Mouse (Mus musculus): Measurements from ENCODE around the gene Snx6.
"Not testable (repeated sequence)": the region's sequence is repeated elsewhere in the genome, so short reads cannot be mapped to it uniquely, and the experiment has no call there.

Snx6 gene

DNA sequence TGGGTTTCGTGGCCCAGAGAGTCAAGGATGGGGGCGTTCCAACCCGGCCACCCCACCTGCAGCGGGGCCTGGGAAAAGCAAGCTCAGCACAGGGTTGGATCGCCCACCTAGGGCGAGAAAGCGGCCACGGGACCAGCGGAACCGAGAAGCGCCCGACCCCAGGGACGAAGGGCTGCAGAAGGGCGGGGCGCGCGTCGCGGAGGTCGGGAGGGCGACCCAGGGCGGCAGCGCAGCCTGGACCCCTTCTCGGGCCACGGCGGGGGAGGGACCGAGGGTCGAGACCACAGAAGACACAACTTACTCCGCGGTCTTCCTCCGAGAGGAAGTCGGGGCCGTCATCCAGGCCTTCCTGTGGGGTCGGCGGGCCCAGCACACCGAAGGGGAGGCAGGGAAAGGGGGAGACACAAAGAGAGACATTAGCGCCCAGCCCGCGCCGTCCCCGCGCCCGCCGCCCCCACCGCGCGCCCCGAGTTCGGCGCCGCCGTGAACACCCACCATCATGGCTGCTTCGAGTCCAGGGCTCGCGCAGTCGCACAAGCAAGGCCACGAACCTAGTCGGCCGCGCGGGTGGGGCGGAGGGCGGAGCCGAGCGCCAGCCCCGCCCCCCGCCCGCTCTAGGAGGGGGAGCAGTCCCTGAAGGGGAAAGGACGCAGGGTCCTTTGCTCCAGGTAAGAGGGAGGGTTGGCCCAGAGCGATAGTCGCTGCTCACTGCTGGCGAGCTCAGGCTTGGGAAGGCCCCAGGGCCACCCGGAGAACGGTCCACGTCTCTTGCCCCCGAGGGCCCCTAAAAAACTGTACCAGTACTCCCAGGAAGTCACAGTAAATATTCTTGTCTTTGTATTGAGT, at the start of gene Snx6:
TSS of gene Snx6 (minus strand) at position 551 of the 846 bp plus-strand sequence.
- DNase-seq (ENCODE audit: low spot score in 2 of 2): peak; percentile 75 to 76

GRCm38 (mm10) chr12:54844415-54844814, 48.9 kb upstream of the Snx6 start:
- no peak for DNase-seq (ENCODE audit: low spot score in 2 of 2)

DNA sequence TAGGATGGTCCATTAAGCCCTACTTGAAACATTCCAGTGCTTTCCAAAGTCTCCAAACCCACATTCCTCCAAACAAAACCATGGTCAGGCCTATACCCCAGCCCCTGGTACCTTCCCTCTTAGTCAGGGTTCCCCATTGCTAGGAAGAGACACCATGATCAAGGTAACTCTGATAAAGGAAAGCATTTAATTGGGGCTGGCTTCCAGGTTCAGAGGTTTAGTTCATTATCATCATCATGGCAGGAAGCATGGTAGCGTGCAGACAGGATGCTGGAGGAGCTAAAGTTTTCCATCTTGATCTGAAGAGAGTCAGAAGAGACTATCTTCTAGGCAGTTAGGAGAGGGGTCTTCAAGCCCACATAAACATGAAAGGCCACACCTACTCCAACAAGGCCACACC, 46.1 kb upstream of the Snx6 start:
- DNase-seq (ENCODE audit: low spot score in 2 of 2): no peak

DNA sequence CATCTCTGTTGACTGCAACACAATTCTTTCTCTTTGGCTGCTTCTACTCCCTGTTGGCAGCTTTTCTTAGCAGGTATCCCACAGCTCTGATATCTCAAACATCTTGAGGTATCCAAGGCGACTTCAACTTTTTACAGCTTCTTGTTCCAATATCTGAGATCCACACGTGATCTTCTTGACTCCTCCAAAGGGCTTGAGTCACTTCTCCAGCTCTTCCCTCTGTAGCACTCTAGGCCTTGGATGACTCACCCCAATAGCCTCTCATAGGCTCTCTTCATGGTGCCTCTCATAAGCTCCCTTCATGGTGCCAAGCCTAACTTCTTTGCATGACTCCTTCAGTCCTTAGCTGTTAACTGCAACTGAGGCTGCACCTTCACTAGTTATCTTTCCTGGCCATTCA, 44.3 kb upstream of the Snx6 start:
- DNase-seq (ENCODE audit: low spot score in 2 of 2): no peak

GRCm38 (mm10) chr12:54838931-54839330, 43.4 kb upstream of the Snx6 start:
- DNase-seq (ENCODE audit: low spot score in 2 of 2): no peak

DNA sequence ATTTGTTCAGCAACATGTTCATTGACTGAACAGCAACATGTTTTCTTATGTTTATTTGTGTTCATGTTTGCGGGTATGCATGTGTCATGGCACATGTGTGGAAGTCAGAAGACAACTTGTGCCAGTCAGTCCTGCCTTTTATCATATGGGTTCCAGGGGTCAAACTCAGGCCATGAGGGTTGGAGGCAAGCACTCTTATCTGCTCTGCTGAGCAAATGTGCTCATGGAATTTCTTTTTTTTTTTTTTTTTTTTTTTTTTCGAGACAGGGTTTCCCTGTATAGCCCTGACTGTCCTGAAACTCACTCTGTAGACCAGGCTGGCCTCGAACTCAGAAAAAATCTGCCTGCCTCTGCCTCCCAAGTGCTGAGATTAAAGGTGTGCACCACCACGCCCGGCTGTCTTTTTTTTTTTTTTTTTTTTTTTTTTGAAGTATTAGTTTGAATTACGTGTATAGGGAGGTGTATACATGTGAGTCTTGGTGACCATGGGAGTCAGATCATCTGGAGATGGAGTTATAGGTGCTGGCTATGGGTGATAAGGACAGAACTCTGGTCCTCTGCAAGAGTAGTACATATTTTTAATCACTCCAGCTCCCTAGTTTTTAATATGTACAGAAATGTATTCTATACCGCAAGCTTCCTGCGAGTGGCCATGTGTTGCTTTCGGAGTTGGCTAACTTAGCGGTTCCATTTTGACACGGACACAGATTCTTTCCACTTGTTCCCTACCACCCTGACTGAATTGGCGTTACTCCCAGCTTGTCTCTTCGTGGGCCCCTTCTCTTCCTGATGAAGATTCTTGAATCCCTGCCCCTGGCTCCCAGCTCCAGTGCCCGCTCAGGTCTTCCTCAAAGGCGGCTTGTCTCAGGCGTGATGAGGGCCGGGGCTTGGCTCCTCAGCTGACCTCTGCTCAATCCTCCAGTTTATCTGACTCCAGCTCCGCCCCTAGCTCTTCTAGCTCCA, 40.4 kb upstream of the Snx6 start:
- DNase-seq (ENCODE audit: low spot score in 2 of 2): no peak

DNA sequence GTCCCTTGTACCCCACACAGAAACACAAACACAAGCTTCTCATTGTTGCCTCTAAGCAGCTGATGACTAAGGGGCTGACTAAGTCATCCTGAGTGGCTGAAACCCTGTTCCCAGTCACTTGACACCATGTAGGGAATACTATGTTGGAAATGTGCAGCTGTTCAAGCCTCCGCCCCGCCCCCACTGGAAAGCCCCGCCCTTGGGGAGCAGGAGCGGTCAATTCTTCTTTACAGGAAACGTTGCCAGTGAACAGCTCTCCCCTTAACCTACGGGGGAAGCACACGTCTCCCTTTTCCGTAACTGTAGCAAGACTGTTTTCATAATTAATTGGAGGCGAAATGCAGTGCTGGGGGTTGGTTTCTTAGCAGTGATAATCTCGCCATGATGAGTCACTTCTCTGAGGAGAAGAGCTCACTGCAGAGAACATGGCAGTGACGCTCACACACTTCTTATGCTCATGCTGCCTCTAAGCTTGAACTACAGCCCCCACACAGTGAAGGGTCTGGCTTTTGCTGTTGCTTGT, 39.5 kb upstream of the Snx6 start:
- peak; percentile 59 to 64 for DNase-seq (ENCODE audit: low spot score in 2 of 2)

DNA sequence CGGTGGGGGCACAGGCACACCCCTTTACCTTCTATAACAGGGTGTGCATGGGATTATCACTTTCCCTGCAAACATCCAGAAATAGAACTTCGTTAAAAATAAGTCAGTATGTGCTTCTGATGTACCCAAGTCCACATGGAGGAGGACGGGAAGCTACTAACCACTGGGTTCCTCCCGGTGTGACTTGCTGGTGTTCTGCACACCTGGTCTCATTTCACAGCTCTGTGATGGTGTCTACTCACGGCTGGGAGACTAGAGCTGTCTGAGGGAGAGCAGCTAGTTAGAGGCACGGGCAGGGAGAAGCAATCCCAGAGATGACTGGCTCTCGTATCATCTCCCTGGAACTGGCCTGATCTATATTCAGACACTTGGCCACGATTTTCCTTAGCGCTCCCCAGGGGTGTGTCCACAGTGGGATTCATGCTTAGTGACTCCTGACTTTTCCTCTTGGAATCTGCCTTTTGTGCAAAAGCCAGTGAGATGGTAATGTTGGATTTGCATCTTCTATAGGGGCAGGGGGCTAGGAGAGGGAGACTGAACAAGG, 38.4 kb upstream of the Snx6 start:
- DNase-seq (ENCODE audit: low spot score in 2 of 2): no peak

DNA sequence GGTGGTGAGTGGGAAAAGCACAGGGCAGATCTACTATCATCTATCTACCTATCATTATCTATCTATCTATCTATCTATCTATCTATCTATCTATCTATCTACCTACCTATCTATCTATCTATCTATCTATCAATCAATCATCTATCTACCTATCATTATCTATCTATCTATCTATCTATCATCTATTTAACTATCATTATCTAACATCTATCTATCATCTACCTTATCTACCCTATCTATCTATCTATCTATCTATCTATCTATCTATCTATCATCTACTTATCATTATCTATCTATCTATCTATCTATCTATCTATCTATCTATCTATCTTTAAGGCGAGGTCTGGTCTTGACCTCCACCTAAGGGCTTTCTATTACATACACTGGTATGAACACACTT, 36.4 kb upstream of the Snx6 start:
- DNase-seq (ENCODE audit: low spot score in 2 of 2): not testable (repeated sequence)

- DNase-seq (ENCODE audit: low spot score in 2 of 2): peak; percentile 64
Measured at GRCm38 (mm10) chr12:54830574-54830973, 35.1 kb upstream of the Snx6 start.

DNA sequence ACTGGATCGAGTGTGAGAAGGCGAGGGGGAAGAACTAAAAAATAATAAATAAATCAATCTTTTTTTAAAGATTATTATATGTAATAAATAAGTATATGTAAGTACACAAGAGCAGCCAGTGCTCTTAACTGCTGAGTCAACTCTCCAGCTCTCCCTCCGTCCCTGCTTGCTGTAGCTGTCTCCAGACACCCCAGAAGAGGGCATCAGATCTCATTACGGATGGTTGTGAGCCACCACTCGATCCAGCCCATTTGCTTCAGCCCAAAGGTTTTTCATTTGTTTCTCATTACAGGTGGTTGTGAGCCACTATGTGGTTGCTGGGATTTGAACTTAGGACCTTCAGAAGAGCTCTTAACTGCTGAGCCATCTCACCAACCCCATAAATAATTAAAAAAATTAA, 34.4 kb upstream of the Snx6 start:
- DNase-seq (ENCODE audit: low spot score in 2 of 2): no peak

DNA sequence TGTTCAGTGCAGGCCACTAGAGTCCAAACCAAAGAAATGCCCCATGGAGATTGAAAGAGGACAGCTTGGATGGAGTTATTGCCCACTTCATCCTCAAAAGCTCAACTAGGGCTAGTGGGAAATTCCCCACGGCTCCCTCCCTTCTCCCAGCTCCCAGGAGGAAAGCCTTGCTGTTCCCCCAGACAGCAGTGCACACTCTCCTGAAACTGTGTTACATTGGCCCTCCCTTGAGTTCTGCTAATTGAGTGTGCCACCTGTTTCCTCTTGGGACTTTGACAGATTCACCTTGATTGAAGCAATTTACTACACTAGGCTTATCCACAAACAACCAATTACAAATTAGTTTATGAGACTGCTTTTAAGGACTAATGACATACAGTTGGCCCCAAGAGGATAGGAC, 32.5 kb upstream of the Snx6 start:
- no peak for DNase-seq (ENCODE audit: low spot score in 2 of 2)

DNA sequence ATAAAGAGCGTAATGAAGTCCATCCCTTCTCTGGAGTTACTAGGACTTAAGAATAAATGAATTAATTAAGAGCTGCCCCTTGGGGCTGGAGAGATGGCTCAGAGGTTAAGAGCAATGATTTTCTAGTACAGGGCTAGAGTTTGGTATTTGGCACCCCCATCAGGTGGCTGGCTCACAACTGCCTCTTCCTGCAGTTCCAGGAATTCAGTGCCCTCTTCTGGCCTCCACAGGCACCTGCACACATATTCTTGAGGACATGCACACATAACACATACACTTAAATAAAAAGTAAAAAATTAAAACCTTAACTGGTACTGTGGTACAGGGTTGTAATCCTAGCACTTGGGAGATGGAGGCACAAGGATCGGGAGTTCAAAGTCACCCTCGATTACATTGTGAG, 29.7 kb upstream of the Snx6 start:
- no peak for DNase-seq (ENCODE audit: low spot score in 2 of 2)

DNA sequence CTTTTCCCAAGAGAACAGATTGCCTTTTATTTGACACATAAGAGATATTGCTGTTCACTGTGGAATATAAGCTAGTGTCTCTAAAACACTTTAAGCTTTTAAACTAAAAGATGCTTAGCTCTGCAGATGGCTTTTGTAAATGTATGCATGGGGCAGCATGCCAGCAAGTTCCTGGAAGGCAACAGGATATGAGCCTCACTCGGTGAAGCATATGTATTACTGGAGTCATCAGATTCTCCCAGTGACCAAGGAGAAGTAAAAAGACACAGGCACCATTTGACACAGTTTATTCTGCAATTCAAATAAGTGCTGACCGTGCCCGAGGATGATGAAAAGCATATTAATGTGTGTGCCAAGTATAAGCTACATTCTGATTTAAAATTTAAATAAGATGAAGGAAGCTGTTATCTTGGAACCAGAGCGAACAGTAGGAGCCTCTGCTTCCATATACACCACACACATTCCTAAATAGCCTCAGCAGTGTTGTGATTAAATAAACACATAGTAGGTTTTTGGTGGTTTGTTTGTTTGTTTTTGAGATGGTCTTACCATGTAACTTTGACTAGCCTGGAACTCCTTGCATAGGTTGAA, 27.4 kb upstream of the Snx6 start:
- no peak for DNase-seq (ENCODE audit: low spot score in 2 of 2)

DNA sequence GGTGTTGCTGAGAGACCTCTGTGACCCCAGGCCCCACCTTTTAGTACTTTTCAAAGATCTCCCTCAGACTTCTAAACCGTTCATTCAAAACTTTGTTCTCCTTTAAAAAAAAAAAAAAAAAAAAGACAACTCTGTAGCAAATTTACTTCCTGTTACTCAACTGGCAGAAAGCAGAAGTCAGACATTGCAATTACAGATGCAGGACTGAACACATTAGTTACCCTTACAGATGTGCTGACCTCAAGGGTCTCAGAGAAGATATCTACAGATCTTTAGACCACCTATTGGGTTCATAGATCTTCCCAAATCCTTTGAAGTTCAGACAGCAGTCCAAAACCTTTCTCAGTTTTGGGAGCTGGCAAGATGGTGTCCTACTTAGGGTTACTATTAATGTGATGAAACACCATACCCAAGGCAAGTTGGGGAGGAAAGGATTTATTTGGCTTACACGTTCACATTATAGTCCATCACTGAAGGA, 25.2 kb upstream of the Snx6 start:
- no peak for DNase-seq (ENCODE audit: low spot score in 2 of 2)

DNA sequence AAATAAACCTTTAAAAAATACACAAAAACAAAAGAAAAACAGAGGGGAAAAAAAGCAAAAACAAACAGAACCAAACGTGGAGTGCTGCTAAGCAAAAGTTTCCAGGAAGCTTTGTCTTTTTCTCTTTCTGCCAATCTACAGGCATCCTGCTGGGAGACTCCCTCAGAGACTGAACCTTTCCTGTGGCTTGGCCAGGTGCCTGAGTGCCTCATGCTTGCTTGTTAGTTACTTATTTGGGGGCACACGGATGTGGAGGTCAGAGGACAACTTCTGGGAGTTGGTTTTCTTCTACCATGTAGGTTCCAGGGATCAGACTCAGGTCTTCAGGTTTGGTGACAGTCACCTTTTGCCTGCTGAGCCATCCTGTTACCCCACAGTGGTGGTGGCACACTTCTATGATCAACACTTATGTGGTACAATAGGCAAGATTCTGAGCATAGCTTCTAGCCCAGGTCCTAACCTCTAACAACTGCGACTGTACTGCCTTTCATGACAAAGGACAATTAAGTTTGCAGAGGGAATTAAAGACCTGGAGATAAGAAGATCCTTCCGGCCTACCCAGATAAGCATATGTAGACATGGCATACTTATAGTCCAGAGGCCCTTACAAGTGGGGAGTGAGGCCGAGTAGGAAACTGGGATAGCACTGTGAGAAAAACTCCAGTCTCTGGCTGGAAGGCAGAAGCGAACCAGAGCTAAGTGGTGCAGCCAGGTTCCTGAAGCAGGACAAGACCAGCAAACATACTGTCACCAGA, 23.9 kb upstream of the Snx6 start:
- DNase-seq (ENCODE audit: low spot score in 2 of 2): no peak

- DNase-seq (ENCODE audit: low spot score in 2 of 2): no peak
Measured at GRCm38 (mm10) chr12:54810142-54810541, 14.6 kb upstream of the Snx6 start.

GRCm38 (mm10) chr12:54807481-54807880, 12.0 kb upstream of the Snx6 start:
- no peak for DNase-seq (ENCODE audit: low spot score in 2 of 2)

DNA sequence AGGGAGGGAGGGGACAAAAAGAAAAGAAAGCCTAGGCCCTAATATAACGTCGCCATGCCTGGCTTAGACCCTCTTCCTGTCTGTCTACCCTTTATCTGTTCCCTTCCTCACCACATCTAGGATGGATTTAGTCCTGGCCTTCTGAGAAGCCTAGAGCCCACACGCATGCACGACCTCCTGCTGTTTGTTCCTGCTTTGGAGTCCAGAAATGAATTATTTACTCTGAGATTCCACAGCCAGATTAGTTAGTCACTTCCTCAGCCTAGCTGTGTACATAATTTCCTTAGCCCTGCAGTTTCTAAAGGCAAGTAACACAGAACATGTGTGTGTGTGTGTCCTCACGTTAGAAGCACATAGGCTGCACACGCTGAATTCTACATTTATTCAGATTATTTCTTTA, 10.6 kb upstream of the Snx6 start:
- DNase-seq (ENCODE audit: low spot score in 2 of 2): no peak

DNA sequence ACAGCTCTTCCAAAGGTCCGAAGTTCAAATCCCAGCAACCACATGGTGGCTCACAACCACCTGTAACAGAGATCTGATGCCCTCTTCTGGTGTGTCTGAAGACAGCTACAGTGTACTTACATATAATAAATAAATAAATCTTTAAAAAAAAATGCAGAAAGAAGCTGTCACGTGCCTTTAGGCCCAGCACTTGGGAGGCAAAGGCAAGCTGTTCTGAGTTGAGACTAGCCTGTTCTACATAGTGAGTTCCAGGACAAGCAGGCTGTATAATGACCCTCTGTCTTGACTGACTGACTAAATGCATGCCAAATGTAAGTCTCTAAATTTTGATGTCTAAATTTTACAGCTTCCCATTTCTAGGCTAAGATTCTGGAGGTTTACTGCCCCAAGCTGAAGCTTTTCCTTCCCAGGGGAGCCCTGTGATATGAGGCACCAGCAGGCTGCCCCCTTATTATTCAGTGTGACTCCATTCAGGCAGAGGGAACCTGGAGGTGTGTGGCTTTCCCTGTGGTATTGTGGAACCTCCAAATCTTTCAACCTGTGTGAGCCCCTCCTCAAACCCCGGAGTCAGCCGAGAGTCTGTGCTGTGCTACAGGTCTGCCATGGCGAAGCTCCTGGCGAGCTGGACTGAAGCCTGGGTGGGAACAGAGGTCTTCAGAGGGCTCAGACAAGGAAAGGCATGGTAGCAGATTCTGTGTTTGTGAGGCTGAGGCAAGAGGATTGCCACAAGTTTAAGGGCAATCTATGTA, 9.9 kb upstream of the Snx6 start:
- DNase-seq (ENCODE audit: low spot score in 2 of 2): no peak
